ENCODE assay signal across 1 mouse cellular context in the genomic region with DNA sequence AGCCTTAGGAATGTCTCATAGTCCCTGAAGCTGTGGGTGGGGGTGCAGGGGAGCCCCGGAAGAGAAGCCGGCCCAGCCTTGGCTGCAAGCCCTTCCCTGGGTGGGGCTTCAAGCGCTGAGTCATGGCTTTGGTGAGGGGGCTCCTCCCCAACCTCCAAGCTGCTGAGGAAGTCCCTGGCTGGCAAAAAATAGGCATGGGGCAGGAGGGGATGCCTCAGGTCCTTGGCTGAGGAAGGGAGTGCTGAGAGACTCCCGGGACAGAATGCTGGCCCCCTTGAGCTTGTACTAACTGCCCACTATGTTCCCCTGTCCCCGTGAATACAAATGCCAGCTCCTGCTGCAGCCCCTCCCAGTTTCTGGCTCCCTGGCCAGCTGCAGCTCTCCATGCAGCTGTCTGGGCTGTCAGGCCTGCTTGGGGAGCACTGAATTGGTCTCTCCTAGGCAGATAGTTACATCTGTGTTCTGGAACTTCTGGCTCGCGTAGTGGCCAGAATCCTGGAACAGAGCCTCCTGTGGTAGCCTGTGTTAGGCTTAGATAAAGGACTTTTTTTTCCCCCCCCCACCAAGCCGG.
TF ChIP-seq lines count a peak whose summit lies in the region.

No protein-coding gene starts in this region.

TF ChIP-seq in myocyte, 11 proteins besides CTCF, POLR2A, EP300 and RAD21 (continued from another document):
- TF ChIP-seq SRF (IDR thresholded peaks at IDR 0.05; ENCODE audit: control insufficient read depth, insufficient read length, low read depth) (no peak), REST (IDR thresholded peaks at IDR 0.05; ENCODE audit: insufficient read depth, insufficient read length) (no peak), CEBPB (IDR thresholded peaks at IDR 0.05; ENCODE audit: insufficient read depth, poor library complexity, severe bottlenecking) (no peak)
